Mouse (Mus musculus) liver, embryonic 12.5 days (tissue): ENCODE measurements around the gene Gpr39. TPM values are rescaled to one million over a fixed set of nuclear protein-coding genes. Genes with fewer than 3 reads are reported as not detected.
A peak's percentile ranks its signal among the peaks of the same experiment; 100 is the strongest.

Source experiments
- ATAC-seq: fragments of 200-750 bp; cut with Nextera tagmentation; 2 replicates; pipeline ENCODE4 v1.8.0; 2017; ENCODE audit warnings: moderate number of reproducible peaks, mild to moderate bottlenecking, moderate library complexity
- H3K27ac ChIP-seq: fragments of 300-500 bp; sonication (generic); 2 replicates; pipeline ENCODE4 v1.5.1; 2016; ENCODE audit warnings: mild to moderate bottlenecking
- H3K27me3 ChIP-seq: fragments of 300-500 bp; sonication (generic); replicated peaks from 2 replicates; pipeline ENCODE4 v1.6.1; 2016; ENCODE audit warnings: mild to moderate bottlenecking, moderate library complexity
- H3K36me3 ChIP-seq: fragments of 300-500 bp; sonication (generic); 2 replicates; pipeline ENCODE4 v1.6.1; 2016; ENCODE audit warnings: mild to moderate bottlenecking, moderate library complexity
- H3K4me1 ChIP-seq: fragments of 300-500 bp; sonication (generic); 2 replicates; pipeline ENCODE4 v1.6.1; 2016
- H3K4me2 ChIP-seq: fragments of 300-500 bp; sonication (generic); 2 replicates; pipeline ENCODE4 v1.6.1; 2016; ENCODE audit warnings: mild to moderate bottlenecking, moderate library complexity
- H3K4me3 ChIP-seq: fragments of 300-500 bp; sonication (generic); 2 replicates; pipeline ENCODE4 v1.5.1; 2016; ENCODE audit warnings: mild to moderate bottlenecking, moderate library complexity
- H3K9ac ChIP-seq: fragments of 300-500 bp; sonication (generic); 2 replicates; pipeline ENCODE4 v1.6.1; 2016; ENCODE audit warnings: mild to moderate bottlenecking, moderate library complexity
- H3K9me3 ChIP-seq: fragments of 300-500 bp; sonication (generic); replicated peaks from 2 replicates; pipeline ENCODE4 v1.6.1; 2016; ENCODE audit warnings: mild to moderate bottlenecking, moderate library complexity
- WGBS: fragments of 180-500 bp; shearing (Covaris S2); methylation state at CpG from one replicate; pipeline ENCODE4 v1.1.7; 2016; ENCODE audit not compliant: insufficient replicate concordance; 5-methylcytosine and 5-hydroxymethylcytosine counted together
- polyA plus RNA-seq: library from polyadenylated mRNA; unstranded; fragments of >200 nt; fragmentation: Nextera tagmentation; extraction: Ambion mirVana; gene quantifications from 2 replicates; pipeline ENCODE4 v1.2.1, GENCODE M21; 2016

Gene Gpr39
- polyA plus RNA-seq, 1 experiment from 2014 or later: 4.3 TPM

- ATAC-seq: peak; percentile 54; the same call in 1 of the 2 replicates
- Histone ChIP-seq H3K27ac (no peak overlapping the region), H3K4me3 (no peak overlapping the region), H3K4me2 (no peak overlapping the region), H3K27me3 (no peaks in the 10 kb centered on the region), H3K36me3 (no peaks in the 10 kb centered on the region), H3K9ac (no peak overlapping the region), H3K4me1 (peaks cover 5% of the 10 kb centered on the region; the same call in 1 of the 2 replicates), H3K9me3 (no peaks in the 10 kb centered on the region)
- WGBS: 9% methylated on average over 4 of the region's 4 CpGs
Measured at GRCm38 (mm10) chr1:125663104-125663503, 13.7 kb upstream of the Gpr39 start.

GRCm38 (mm10) chr1:125665127-125665637, 11.6 kb upstream of the Gpr39 start:
- no peaks in the 10 kb centered on the region for H3K36me3 ChIP-seq
- H3K27me3 ChIP-seq: no peaks in the 10 kb centered on the region
- H3K9me3 ChIP-seq: no peaks in the 10 kb centered on the region
- no peak for ATAC-seq
- H3K4me2 ChIP-seq: no peak overlapping the region
- 67% methylated on average over 5 of the region's 5 CpGs for whole genome bisulfite sequencing
- H3K4me1 ChIP-seq: peaks cover 5% of the 10 kb centered on the region; the same call in 1 of the 2 replicates
- no peak overlapping the region for H3K27ac ChIP-seq
- no peak overlapping the region for H3K9ac ChIP-seq
- H3K4me3 ChIP-seq: no peak overlapping the region

GRCm38 (mm10) chr1:125669035-125669434, 7.8 kb upstream of the Gpr39 start:
- H3K4me2 ChIP-seq: no peak overlapping the region
- H3K36me3 ChIP-seq: no peaks in the 10 kb centered on the region
- H3K4me1 ChIP-seq: no peaks in the 10 kb centered on the region
- H3K27ac ChIP-seq: no peak overlapping the region
- H3K9ac ChIP-seq: no peak overlapping the region
- no peak for ATAC-seq
- H3K9me3 ChIP-seq: no peaks in the 10 kb centered on the region
- H3K27me3 ChIP-seq: no peaks in the 10 kb centered on the region
- H3K4me3 ChIP-seq: no peak overlapping the region
- WGBS: 75% methylated on average over 5 of the region's 5 CpGs

- H3K9me3 ChIP-seq: no peaks in the 10 kb centered on the region
- H3K27ac ChIP-seq: no peak overlapping the region
- H3K4me3 ChIP-seq: no peak overlapping the region
- H3K36me3 ChIP-seq: no peaks in the 10 kb centered on the region
- H3K27me3 ChIP-seq: no peaks in the 10 kb centered on the region
- no peak for ATAC-seq
- no peak overlapping the region for H3K9ac ChIP-seq
- no peak overlapping the region for H3K4me2 ChIP-seq
- 76% methylated on average over 1 of the region's 1 CpGs for WGBS
- H3K4me1 ChIP-seq: no peaks in the 10 kb centered on the region
Measured at GRCm38 (mm10) chr1:125675186-125675585, 1.6 kb upstream of the Gpr39 start.

- peak overlapping the region; percentile 48 for H3K4me2 ChIP-seq
- H3K27ac ChIP-seq: peak overlapping the region; percentile 54; the same call in 1 of the 2 replicates
- 63% methylated on average over 5 of the region's 5 CpGs for WGBS
- peak overlapping the region; percentile 28 for H3K4me3 ChIP-seq
- H3K9ac ChIP-seq: no peak overlapping the region
- no peaks in the 10 kb centered on the region for H3K27me3 ChIP-seq
- H3K4me1 ChIP-seq: no peaks in the 10 kb centered on the region
- no peaks in the 10 kb centered on the region for H3K36me3 ChIP-seq
- H3K9me3 ChIP-seq: no peaks in the 10 kb centered on the region
- ATAC-seq: no peak
Measured at GRCm38 (mm10) chr1:125677286-125677685, 491 bp downstream of the Gpr39 start.

GRCm38 (mm10) chr1:125679522-125680077, 2.8 kb downstream of the Gpr39 start:
- Histone ChIP-seq H3K4me2 (no peak overlapping the region), H3K27ac (no peak overlapping the region), H3K4me3 (no peak overlapping the region), H3K9me3 (no peaks in the 10 kb centered on the region), H3K27me3 (no peaks in the 10 kb centered on the region), H3K4me1 (no peaks in the 10 kb centered on the region), H3K9ac (no peak overlapping the region), H3K36me3 (no peaks in the 10 kb centered on the region)
- 58% methylated on average over 4 of the region's 4 CpGs for WGBS
- ATAC-seq: no peak

GRCm38 (mm10) chr1:125684423-125684822, 7.6 kb downstream of the Gpr39 start:
- Histone ChIP-seq H3K27ac (no peak overlapping the region), H3K4me1 (no peaks in the 10 kb centered on the region), H3K9ac (no peak overlapping the region), H3K27me3 (no peaks in the 10 kb centered on the region), H3K4me2 (no peak overlapping the region), H3K9me3 (no peaks in the 10 kb centered on the region), H3K4me3 (no peak overlapping the region), H3K36me3 (no peaks in the 10 kb centered on the region)
- ATAC-seq: no peak
- WGBS: 46% methylated on average over 3 of the region's 3 CpGs

GRCm38 (mm10) chr1:125685304-125685703, 8.5 kb downstream of the Gpr39 start:
- H3K4me1 ChIP-seq: no peaks in the 10 kb centered on the region
- H3K9ac ChIP-seq: no peak overlapping the region
- no peaks in the 10 kb centered on the region for H3K9me3 ChIP-seq
- H3K27ac ChIP-seq: no peak overlapping the region
- no peaks in the 10 kb centered on the region for H3K36me3 ChIP-seq
- H3K27me3 ChIP-seq: no peaks in the 10 kb centered on the region
- H3K4me2 ChIP-seq: no peak overlapping the region
- ATAC-seq: no peak
- WGBS: 57% methylated on average over 1 of the region's 1 CpGs
- no peak overlapping the region for H3K4me3 ChIP-seq

GRCm38 (mm10) chr1:125687701-125688420, 11.1 kb downstream of the Gpr39 start:
- Histone ChIP-seq H3K4me3 (no peak overlapping the region), H3K9ac (no peak overlapping the region), H3K4me2 (no peak overlapping the region), H3K27ac (no peak overlapping the region), H3K9me3 (no peaks in the 10 kb centered on the region), H3K27me3 (no peaks in the 10 kb centered on the region), H3K4me1 (no peaks in the 10 kb centered on the region), H3K36me3 (no peaks in the 10 kb centered on the region)
- ATAC-seq: no peak
- 70% methylated on average over 13 of the region's 13 CpGs for WGBS

- Histone ChIP-seq H3K27me3 (no peaks in the 10 kb centered on the region), H3K9ac (no peak overlapping the region), H3K4me3 (no peak overlapping the region), H3K4me2 (no peak overlapping the region), H3K9me3 (no peaks in the 10 kb centered on the region), H3K4me1 (no peaks in the 10 kb centered on the region), H3K36me3 (no peaks in the 10 kb centered on the region), H3K27ac (no peak overlapping the region)
- no peak for ATAC-seq
Measured at GRCm38 (mm10) chr1:125693541-125693940, 16.7 kb downstream of the Gpr39 start.

GRCm38 (mm10) chr1:125694338-125694737, 17.5 kb downstream of the Gpr39 start:
- Histone ChIP-seq H3K27me3 (no peaks in the 10 kb centered on the region), H3K4me3 (no peak overlapping the region), H3K4me1 (no peaks in the 10 kb centered on the region), H3K9ac (no peak overlapping the region), H3K9me3 (no peaks in the 10 kb centered on the region), H3K36me3 (no peaks in the 10 kb centered on the region), H3K4me2 (no peak overlapping the region), H3K27ac (peak overlapping the region; percentile 41; the same call in 1 of the 2 replicates)
- WGBS: 43% methylated on average over 5 of the region's 5 CpGs
- peak; percentile 77 for ATAC-seq

GRCm38 (mm10) chr1:125701101-125701590, 24.4 kb downstream of the Gpr39 start:
- H3K9ac ChIP-seq: no peak overlapping the region
- no peak for ATAC-seq
- H3K36me3 ChIP-seq: no peaks in the 10 kb centered on the region
- H3K4me3 ChIP-seq: no peak overlapping the region
- H3K4me1 ChIP-seq: no peaks in the 10 kb centered on the region
- no peak overlapping the region for H3K4me2 ChIP-seq
- WGBS: 61% methylated on average over 4 of the region's 4 CpGs
- H3K27me3 ChIP-seq: no peaks in the 10 kb centered on the region
- H3K27ac ChIP-seq: no peak overlapping the region
- H3K9me3 ChIP-seq: no peaks in the 10 kb centered on the region
